Mouse (Mus musculus) ES-E14 (cell line): ENCODE measurements at regions not wholly inside any gene's neighbourhood (a gene's known extent, or its start where the extent isn't known, plus 50 kb on each side); places are given as distances from the start of the nearest gene placed in this dataset.

ENCODE experiments used
- DNase-seq: peaks from one replicate; pipeline ENCODE4 v3.0.0-alpha.2; 2013; ENCODE audit warnings: low read depth, low spot score
- H3K27ac ChIP-seq: 2 replicates; pipeline ENCODE4 v1.5.1; 2012; ENCODE audit warnings: low read depth, mild to moderate bottlenecking, low read length, moderate library complexity, mixed read lengths; ENCODE audit not compliant: poor library complexity, insufficient read depth, severe bottlenecking
- H3K36me3 ChIP-seq: 2 replicates; pipeline ENCODE4 v1.6.1; 2012; ENCODE audit warnings: mild to moderate bottlenecking, low read length, moderate library complexity, mixed read lengths; ENCODE audit not compliant: control insufficient read depth, poor library complexity, insufficient read depth, severe bottlenecking
- H3K4me1 ChIP-seq, 2 experiments: fragments of 150-350 bp in 1 of 2; sonication (generic) in 1 of 2; 2 replicates each; pipeline ENCODE4 v1.6.1; 2012; ENCODE audit warnings: low read length in 2 of 2, mild to moderate bottlenecking in 1 of 2, mixed read lengths in 1 of 2; ENCODE audit not compliant: control insufficient read depth in 2 of 2, insufficient read depth in 2 of 2, poor library complexity in 1 of 2
- H3K4me3 ChIP-seq, 2 experiments: fragments of 150-350 bp in 1 of 2; sonication (generic) in 1 of 2; 2 replicates each; pipeline ENCODE4 v1.5.1; 2012; ENCODE audit warnings: low read length in 2 of 2, low read depth in 1 of 2, mild to moderate bottlenecking in 1 of 2, mixed read lengths in 1 of 2; ENCODE audit not compliant: insufficient read depth in 1 of 2, poor library complexity in 1 of 2, severe bottlenecking in 1 of 2
- H3K9ac ChIP-seq: 2 replicates; pipeline ENCODE4 v1.6.1; 2012; ENCODE audit warnings: low read depth, mild to moderate bottlenecking, low read length, mixed read lengths; ENCODE audit not compliant: poor library complexity, insufficient read depth, severe bottlenecking
- H3K9me3 ChIP-seq: fragments of 150-350 bp; sonication (generic); 2 replicates; pipeline ENCODE4 v1.6.1; 2012; ENCODE audit warnings: low read depth, mild to moderate bottlenecking, low read length; ENCODE audit not compliant: control insufficient read depth, insufficient read depth
- CHD2 ChIP-seq: IDR thresholded peaks from 2 replicates; pipeline ENCODE4 v1.6.1; 2014; ENCODE audit warnings: mild to moderate bottlenecking, low read depth, low read length, inconsistent platforms
- HCFC1 ChIP-seq: IDR thresholded peaks from 2 replicates; pipeline ENCODE4 v1.6.1; 2012; ENCODE audit warnings: low read length, inconsistent platforms, borderline replicate concordance; ENCODE audit not compliant: insufficient read depth
- MAFK ChIP-seq: IDR thresholded peaks from 2 replicates; pipeline ENCODE4 v1.6.1; 2014; ENCODE audit warnings: mild to moderate bottlenecking, low read depth, low read length, inconsistent platforms; ENCODE audit not compliant: insufficient read depth
- ZC3H11A ChIP-seq: IDR thresholded peaks from 2 replicates; pipeline ENCODE4 v1.6.1; 2012; ENCODE audit warnings: low read depth, mild to moderate bottlenecking, inconsistent platforms, low read length, borderline replicate concordance
- ZNF384 ChIP-seq: IDR thresholded peaks from 2 replicates; pipeline ENCODE4 v1.6.1; 2012; ENCODE audit warnings: low read depth, low read length, inconsistent platforms
- in situ Hi-C, 2 experiments: fragments of 600-800 bp; cut with MboI; formaldehyde crosslinking; loops; one replicate each; pipeline ENCODE4 v1.15.1; 2025; ENCODE audit warnings: low sequenced_read_pairs in 2 of 2, inconsistent platforms in 1 of 2; ENCODE audit not compliant: unreplicated experiment in 2 of 2

- Histone ChIP-seq H3K36me3 (no peaks in the 10 kb centered on the region), H3K4me3 (no peak overlapping the region), H3K27ac (no peak overlapping the region), H3K9me3 (no peaks in the 10 kb centered on the region), H3K9ac (no peak overlapping the region), H3K4me1 (no peaks in the 10 kb centered on the region)
- in situ Hi-C loops: no loop called here
- TF ChIP-seq CHD2: no peak
- TF ChIP-seq MAFK: no peak
- no peak for TF ChIP-seq HCFC1
- TF ChIP-seq ZC3H11A: no peak
- no peak for TF ChIP-seq ZNF384
- no peak for DNase-seq
Observed at GRCm38 (mm10) chr5:16499891-16500290, 53.4 kb upstream of the Hgf start.
